Mouse (Mus musculus) ES-Bruce4 (cell line): ENCODE results near the gene Cpt1b. TPM values are rescaled to one million over a fixed set of nuclear protein-coding genes. Genes with fewer than 3 reads are reported as not detected.

Experiments used
- H3K27ac ChIP-seq: 2 replicates; pipeline ENCODE4 v1.5.1; 2012; ENCODE audit warnings: low read length, inconsistent platforms; ENCODE audit not compliant: insufficient read depth
- H3K27me3 ChIP-seq: 2 replicates; pipeline ENCODE4 v1.6.1; 2012; ENCODE audit warnings: mild to moderate bottlenecking, low read length, inconsistent platforms; ENCODE audit not compliant: control insufficient read depth, poor library complexity, insufficient read depth, severe bottlenecking
- H3K36me3 ChIP-seq: 2 replicates; pipeline ENCODE4 v1.6.1; 2012; ENCODE audit warnings: inconsistent platforms, mild to moderate bottlenecking, low read length, moderate library complexity; ENCODE audit not compliant: control insufficient read depth, poor library complexity, insufficient read depth, severe bottlenecking
- H3K4me1 ChIP-seq: one replicate; pipeline ENCODE4 v1.8.1; 2011; ENCODE audit warnings: low read length; ENCODE audit not compliant: control insufficient read depth, insufficient read depth
- H3K4me3 ChIP-seq: 2 replicates; pipeline ENCODE4 v1.5.1; 2011; ENCODE audit warnings: low read depth, mild to moderate bottlenecking, low read length
- H3K9ac ChIP-seq: 2 replicates; pipeline ENCODE4 v1.6.1; 2012; ENCODE audit warnings: low read depth, mild to moderate bottlenecking, inconsistent platforms; ENCODE audit not compliant: poor library complexity, severe bottlenecking
- H3K9me3 ChIP-seq: replicated peaks from 2 replicates; pipeline ENCODE4 v1.6.1; 2012; ENCODE audit warnings: mild to moderate bottlenecking, low read length, inconsistent platforms; ENCODE audit not compliant: control insufficient read depth, poor library complexity, insufficient read depth, severe bottlenecking
- CTCF ChIP-seq: IDR thresholded peaks from one replicate; pipeline ENCODE4 v1.8.1; 2011; ENCODE audit warnings: low read depth, low read length
- EP300 ChIP-seq: IDR thresholded peaks from 2 replicates; pipeline ENCODE4 v1.6.1; 2011; ENCODE audit warnings: low read depth, low read length; ENCODE audit not compliant: insufficient read depth
- POLR2A ChIP-seq: IDR thresholded peaks from one replicate; pipeline ENCODE4 v1.8.1; 2011; ENCODE audit warnings: low read length; ENCODE audit not compliant: insufficient read depth
- polyA plus RNA-seq: library from polyadenylated mRNA; stranded (reverse); fragments of >200 nt; gene quantifications from 2 replicates; pipeline ENCODE4 v1.2.4, GENCODE M21; 2011; ENCODE audit warnings: low read depth; ENCODE audit not compliant: missing spikeins, insufficient read depth, insufficient read length

Gene Cpt1b
- polyA plus RNA-seq, 1 experiment: 6.1 TPM

DNA sequence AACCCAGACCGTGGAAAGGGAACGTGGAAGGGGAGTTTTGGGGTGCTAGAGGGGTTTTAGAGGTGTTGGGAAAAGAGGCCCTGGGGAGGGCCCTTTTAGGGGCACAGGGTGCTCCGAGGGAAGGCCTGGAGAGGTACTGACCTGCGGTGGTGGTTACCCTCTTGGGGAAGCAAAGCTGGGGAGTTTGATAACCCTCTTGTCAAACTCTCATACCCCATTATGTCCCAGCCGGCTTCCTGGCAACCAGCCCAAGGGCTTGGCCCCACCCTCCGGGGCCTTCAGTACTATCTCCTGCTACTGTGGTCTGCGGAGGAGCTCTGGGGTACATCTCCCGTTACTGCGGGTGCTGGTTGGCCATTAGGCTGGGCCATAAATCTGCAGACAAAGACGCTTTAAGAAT, 46.2 kb downstream of the Cpt1b start:
- H3K27me3 ChIP-seq: no peaks in the 10 kb centered on the region
- no peak for TF ChIP-seq EP300
- no peak for TF ChIP-seq CTCF
- no peak for TF ChIP-seq POLR2A
- no peaks in the 10 kb centered on the region for H3K9me3 ChIP-seq
- H3K4me3 ChIP-seq: peak overlapping the region; percentile 59
- no peak overlapping the region for H3K27ac ChIP-seq
- no peaks in the 10 kb centered on the region for H3K36me3 ChIP-seq
- H3K9ac ChIP-seq: peak overlapping the region; percentile 38
- no peaks in the 10 kb centered on the region for H3K4me1 ChIP-seq

DNA sequence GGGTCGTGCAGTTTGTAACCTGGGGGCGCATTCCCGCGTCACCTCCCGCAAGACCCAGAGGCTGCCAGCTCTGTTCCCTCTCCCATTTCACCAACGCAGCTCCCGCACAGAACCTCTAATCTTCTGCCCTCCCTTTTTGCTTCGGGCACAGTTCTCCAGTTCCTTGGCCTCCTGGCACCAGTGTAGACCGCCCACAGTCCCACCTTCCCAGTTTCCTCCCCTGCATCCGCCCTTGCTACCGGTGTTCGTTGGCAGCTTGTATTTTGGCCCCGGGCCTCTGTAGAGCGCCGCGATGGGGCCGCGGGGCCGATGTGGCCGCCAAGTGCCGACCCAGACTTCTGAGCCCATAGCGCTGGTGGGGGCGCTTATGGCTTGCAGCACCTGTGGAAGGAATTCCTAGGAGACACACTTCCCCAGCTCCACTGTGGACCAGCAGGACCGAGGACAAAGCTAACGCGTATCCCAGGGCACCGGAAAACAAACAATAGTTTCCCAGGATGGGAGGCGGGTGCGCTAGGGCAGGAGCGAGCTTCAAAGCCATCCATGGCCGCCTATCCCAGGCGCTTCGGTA, 46.7 kb downstream of the Cpt1b start, which contains the start of gene Odf3b:
Odf3b (minus strand) TSS at position 452 of the 571 bp plus-strand sequence.
- Histone ChIP-seq H3K36me3 (no peaks in the 10 kb centered on the region), H3K4me1 (no peaks in the 10 kb centered on the region), H3K4me3 (peak within 1 kb of the TSS; percentile 59), H3K9ac (peak within 1 kb of the TSS; percentile 38), H3K9me3 (no peaks in the 10 kb centered on the region), H3K27ac (no peak within 1 kb of the TSS), H3K27me3 (no peaks in the 10 kb centered on the region)
- TF ChIP-seq CTCF (no peak), POLR2A (no peak), EP300 (no peak)

DNA sequence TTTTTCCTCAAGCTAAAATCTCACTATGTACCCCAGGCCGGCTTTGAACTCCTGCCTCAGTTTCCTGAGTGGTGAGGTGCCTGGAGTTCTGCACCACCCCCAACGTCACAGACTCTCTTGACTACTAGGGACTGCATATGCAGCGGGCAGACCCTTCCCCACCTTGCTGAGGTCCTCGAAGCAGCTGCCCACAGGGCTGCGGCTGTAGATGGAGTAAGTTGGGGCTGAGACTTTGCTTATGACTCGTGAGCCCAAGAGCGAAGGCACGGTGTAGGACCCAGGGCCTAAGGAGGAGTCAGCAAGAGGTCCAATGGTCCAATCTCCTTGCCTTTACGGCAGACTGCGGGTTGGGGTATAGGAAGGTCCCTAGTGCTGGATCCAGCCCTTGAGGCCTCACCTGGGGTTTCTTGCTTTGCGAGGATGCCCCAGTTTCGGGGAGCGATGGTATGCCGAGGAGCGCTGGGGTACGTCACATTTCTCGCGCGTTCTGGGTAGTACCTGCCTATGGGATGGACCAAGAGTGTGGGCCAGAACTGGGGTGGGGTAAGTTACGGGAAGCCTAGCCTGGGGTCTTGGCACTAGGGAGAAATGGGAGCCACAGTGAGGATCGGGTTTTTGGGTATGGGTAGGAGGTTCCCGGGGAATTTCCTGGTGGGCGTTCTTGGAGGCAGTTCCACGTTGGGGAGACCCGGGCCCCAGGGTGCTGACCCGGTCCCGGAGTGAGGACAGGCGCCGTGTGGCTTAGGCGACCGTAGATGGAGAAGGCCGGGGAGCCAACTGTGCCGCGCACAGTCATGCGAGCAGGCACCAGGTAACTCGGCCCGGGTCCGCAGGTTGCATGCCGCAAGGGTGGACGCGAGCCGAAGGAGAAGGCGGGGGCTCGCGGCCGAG, 47.5 kb downstream of the Cpt1b start:
- H3K27ac ChIP-seq: no peak overlapping the region
- no peaks in the 10 kb centered on the region for H3K36me3 ChIP-seq
- no peaks in the 10 kb centered on the region for H3K27me3 ChIP-seq
- TF ChIP-seq POLR2A (no peak), CTCF (no peak), EP300 (no peak)
- H3K4me1 ChIP-seq: no peaks in the 10 kb centered on the region
- no peaks in the 10 kb centered on the region for H3K9me3 ChIP-seq
- H3K9ac ChIP-seq: peak overlapping the region; percentile 38
- peak overlapping the region; percentile 59 for H3K4me3 ChIP-seq

DNA sequence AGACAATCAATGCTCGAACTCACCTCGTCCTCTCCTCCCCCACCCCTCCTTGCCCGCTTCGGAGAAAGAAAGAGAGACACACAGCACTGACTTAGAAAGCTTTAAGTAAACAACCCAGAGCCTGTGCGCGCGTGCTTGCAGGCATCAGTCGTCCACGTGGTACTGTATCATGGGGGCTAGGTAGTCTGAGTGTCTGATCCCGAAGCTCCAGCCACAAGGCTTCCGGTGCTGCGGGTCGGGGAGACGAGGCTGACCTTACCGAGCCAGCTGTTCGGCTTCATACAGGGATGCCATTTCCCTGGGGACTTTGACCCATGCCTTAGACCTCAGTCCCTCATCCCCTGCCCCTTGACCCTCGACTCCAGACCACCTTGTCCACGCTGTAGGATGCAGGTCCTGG, 48.3 kb downstream of the Cpt1b start:
- H3K4me3 ChIP-seq: 0 out of 2 replicates have a peak overlapping the region, but pooled peaks have one; percentile 5
- TF ChIP-seq POLR2A (no peak), EP300 (no peak), CTCF (no peak)
- no peaks in the 10 kb centered on the region for H3K9me3 ChIP-seq
- H3K27ac ChIP-seq: no peak overlapping the region
- no peaks in the 10 kb centered on the region for H3K4me1 ChIP-seq
- H3K9ac ChIP-seq: no peak overlapping the region
- peaks cover 3% of the 10 kb centered on the region for H3K36me3 ChIP-seq
- no peaks in the 10 kb centered on the region for H3K27me3 ChIP-seq

DNA sequence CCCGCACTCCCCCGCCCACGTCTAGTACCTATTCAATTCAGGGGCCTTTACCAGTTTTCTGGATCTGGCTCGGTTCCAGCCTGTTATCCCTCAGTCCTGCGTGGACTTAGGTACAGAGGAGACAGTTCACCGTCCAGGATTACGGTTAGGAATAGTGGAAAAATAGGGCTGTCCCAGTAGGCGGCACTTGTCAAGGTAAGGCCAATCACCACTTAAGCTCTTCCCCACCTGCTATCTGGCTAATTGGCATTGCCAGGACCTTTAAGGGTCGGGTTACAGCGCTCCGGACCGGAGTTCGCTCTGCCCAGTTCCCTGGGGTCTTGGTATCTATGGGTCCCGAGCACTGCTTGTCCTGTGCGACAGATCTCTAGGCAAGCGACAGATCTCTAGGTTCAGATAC, 48.7 kb downstream of the Cpt1b start, which contains the start of gene Tymp:
Tymp (minus strand) TSS at position 83 of the 400 bp plus-strand sequence.
- Histone ChIP-seq H3K27ac (no peak within 1 kb of the TSS), H3K27me3 (no peaks in the 10 kb centered on the region), H3K4me3 (0 out of 2 replicates have a peak within 1 kb of the TSS, but pooled peaks have one; percentile 6), H3K9me3 (no peaks in the 10 kb centered on the region), H3K9ac (no peak within 1 kb of the TSS), H3K4me1 (no peaks in the 10 kb centered on the region), H3K36me3 (peaks cover 7% of the 10 kb centered on the region)
- TF ChIP-seq POLR2A: no peak
- TF ChIP-seq CTCF: no peak
- TF ChIP-seq EP300: no peak

DNA sequence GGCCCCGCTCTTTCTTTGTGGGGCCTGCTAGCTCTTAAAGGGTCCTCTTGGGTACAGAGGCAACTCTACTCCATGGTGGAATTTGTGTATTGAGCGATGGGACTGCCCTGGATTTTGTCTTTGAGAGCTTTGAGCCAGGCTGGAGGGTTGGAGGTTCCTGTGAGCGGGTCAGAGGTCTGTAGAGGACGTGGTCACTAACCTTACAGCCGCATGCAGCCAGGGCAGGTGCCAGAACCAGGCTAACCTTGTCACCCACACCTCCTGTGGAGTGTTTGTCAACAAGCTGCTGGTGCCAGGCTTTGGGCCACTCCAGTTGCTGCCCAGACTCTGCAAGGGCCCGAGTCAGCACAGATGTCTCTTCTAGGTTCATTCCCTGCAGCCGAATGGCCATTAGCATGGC, 49.6 kb downstream of the Cpt1b start:
- Histone ChIP-seq H3K27ac (no peak overlapping the region), H3K4me3 (no peak overlapping the region), H3K36me3 (peaks cover 16% of the 10 kb centered on the region), H3K27me3 (no peaks in the 10 kb centered on the region), H3K9me3 (no peaks in the 10 kb centered on the region), H3K9ac (no peak overlapping the region), H3K4me1 (no peaks in the 10 kb centered on the region)
- TF ChIP-seq POLR2A: no peak
- TF ChIP-seq EP300: no peak
- no peak for TF ChIP-seq CTCF
